Mouse (Mus musculus) heart, embryonic 15.5 days (tissue): ENCODE data around the gene Fam217b. TPM values are rescaled to one million over a fixed set of nuclear protein-coding genes. Genes with fewer than 3 reads are reported as not detected.
A peak's percentile ranks its signal among the peaks of the same experiment; 100 is the strongest.

ENCODE experiments used
- ATAC-seq: fragments of 200-750 bp; cut with Nextera tagmentation; replicated peaks from 2 replicates; pipeline ENCODE4 v1.8.0; 2017; ENCODE audit warnings: low read depth, moderate TSS enrichment; ENCODE audit not compliant: insufficient number of reproducible peaks, insufficient read depth, low FRiP score
- H3K27ac ChIP-seq: fragments of 300-500 bp; sonication (generic); 2 replicates; pipeline ENCODE4 v1.5.1; 2015; ENCODE audit warnings: mild to moderate bottlenecking, inconsistent platforms
- H3K27me3 ChIP-seq: fragments of 300-500 bp; sonication (generic); 2 replicates; pipeline ENCODE4 v1.6.1; 2015; ENCODE audit warnings: inconsistent platforms
- H3K36me3 ChIP-seq: fragments of 300-500 bp; sonication (generic); 2 replicates; pipeline ENCODE4 v1.6.1; 2015; ENCODE audit warnings: mild to moderate bottlenecking, inconsistent platforms
- H3K4me1 ChIP-seq: fragments of 300-500 bp; sonication (generic); replicated peaks from 2 replicates; pipeline ENCODE4 v1.6.1; 2015; ENCODE audit warnings: inconsistent platforms
- H3K4me2 ChIP-seq: fragments of 300-500 bp; sonication (generic); 2 replicates; pipeline ENCODE4 v1.6.1; 2015; ENCODE audit warnings: inconsistent platforms, mild to moderate bottlenecking, moderate library complexity
- H3K4me3 ChIP-seq: fragments of 300-500 bp; sonication (generic); 2 replicates; pipeline ENCODE4 v1.5.1; 2015; ENCODE audit warnings: mild to moderate bottlenecking, inconsistent platforms
- H3K9ac ChIP-seq: fragments of 300-500 bp; sonication (generic); 2 replicates; pipeline ENCODE4 v1.6.1; 2015; ENCODE audit warnings: mild to moderate bottlenecking, inconsistent platforms
- H3K9me3 ChIP-seq: fragments of 300-500 bp; sonication (generic); replicated peaks from 2 replicates; pipeline ENCODE4 v1.6.1; 2016; ENCODE audit warnings: inconsistent platforms
- WGBS: fragments of 180-500 bp; shearing (Covaris S2); methylation state at CpG from one replicate; pipeline ENCODE4 v1.1.7; 2015; ENCODE audit warnings: mixed read lengths; 5-methylcytosine and 5-hydroxymethylcytosine counted together
- polyA plus RNA-seq: library from polyadenylated mRNA; unstranded; fragments of >200 nt; fragmentation: Nextera tagmentation; extraction: Ambion mirVana; gene quantifications from 2 replicates; pipeline ENCODE4 v1.2.1, GENCODE M21; 2015

Gene Fam217b
- polyA plus RNA-seq, 1 experiment from 2014 or later, result 7.9 TPM

DNA sequence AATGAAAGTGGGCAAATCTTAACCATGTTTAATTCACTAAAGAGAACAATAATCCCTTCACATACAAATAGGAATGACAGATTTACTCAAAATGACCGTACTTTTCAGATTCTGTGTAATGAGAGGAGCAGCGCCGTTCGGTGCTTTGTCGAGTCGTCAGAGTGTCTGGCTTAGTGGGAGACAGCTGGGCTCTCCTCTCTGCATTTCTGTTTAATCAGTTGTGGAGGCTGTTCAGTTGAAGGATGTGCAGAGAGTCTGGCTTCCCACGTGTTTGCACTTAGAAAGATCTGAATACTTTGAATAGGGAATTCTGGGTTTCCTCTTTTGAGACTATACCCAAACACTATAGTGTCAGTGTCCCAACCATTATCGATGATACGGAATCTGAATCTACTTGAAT, 23.0 kb downstream of the Fam217b start:
- Histone ChIP-seq H3K27ac (no peak overlapping the region), H3K9ac (no peak overlapping the region), H3K4me1 (no peaks in the 10 kb centered on the region), H3K9me3 (no peaks in the 10 kb centered on the region), H3K4me3 (no peak overlapping the region), H3K4me2 (no peak overlapping the region), H3K27me3 (no peaks in the 10 kb centered on the region), H3K36me3 (no peaks in the 10 kb centered on the region)
- 62% methylated on average over 9 of the region's 9 CpGs for WGBS
- ATAC-seq, result no peak

- Histone ChIP-seq H3K4me2 (no peak overlapping the region), H3K36me3 (no peaks in the 10 kb centered on the region), H3K27ac (no peak overlapping the region), H3K9ac (no peak overlapping the region), H3K9me3 (no peaks in the 10 kb centered on the region), H3K27me3 (no peaks in the 10 kb centered on the region), H3K4me3 (no peak overlapping the region), H3K4me1 (no peaks in the 10 kb centered on the region)
- WGBS, result 80% methylated on average over 4 of the region's 4 CpGs
- no peak for ATAC-seq
These were observed 35.1 kb downstream of the Fam217b start for GRCm38 (mm10) chr2:178449386-178449785.

- Histone ChIP-seq H3K4me3 (no peak overlapping the region), H3K27ac (no peak overlapping the region), H3K27me3 (no peaks in the 10 kb centered on the region), H3K9me3 (no peaks in the 10 kb centered on the region), H3K9ac (no peak overlapping the region), H3K4me2 (no peak overlapping the region), H3K4me1 (peaks cover under 1% of the 10 kb centered on the region; the same call in 1 of the 2 replicates), H3K36me3 (no peaks in the 10 kb centered on the region)
- WGBS, result 16% methylated on average over 2 of the region's 2 CpGs
- no peak for ATAC-seq
These were observed 35.9 kb downstream of the Fam217b start for GRCm38 (mm10) chr2:178450236-178450635.

GRCm38 (mm10) chr2:178450961-178451360, 36.6 kb downstream of the Fam217b start:
- no peaks in the 10 kb centered on the region for H3K36me3 ChIP-seq
- no peaks in the 10 kb centered on the region for H3K27me3 ChIP-seq
- no peak overlapping the region for H3K4me2 ChIP-seq
- WGBS, result 64% methylated on average over 10 of the region's 10 CpGs
- no peaks in the 10 kb centered on the region for H3K9me3 ChIP-seq
- H3K9ac ChIP-seq, result no peak overlapping the region
- no peak for ATAC-seq
- H3K4me1 ChIP-seq, result peaks cover 3% of the 10 kb centered on the region; the same call in 1 of the 2 replicates
- no peak overlapping the region for H3K27ac ChIP-seq
- H3K4me3 ChIP-seq, result no peak overlapping the region

DNA sequence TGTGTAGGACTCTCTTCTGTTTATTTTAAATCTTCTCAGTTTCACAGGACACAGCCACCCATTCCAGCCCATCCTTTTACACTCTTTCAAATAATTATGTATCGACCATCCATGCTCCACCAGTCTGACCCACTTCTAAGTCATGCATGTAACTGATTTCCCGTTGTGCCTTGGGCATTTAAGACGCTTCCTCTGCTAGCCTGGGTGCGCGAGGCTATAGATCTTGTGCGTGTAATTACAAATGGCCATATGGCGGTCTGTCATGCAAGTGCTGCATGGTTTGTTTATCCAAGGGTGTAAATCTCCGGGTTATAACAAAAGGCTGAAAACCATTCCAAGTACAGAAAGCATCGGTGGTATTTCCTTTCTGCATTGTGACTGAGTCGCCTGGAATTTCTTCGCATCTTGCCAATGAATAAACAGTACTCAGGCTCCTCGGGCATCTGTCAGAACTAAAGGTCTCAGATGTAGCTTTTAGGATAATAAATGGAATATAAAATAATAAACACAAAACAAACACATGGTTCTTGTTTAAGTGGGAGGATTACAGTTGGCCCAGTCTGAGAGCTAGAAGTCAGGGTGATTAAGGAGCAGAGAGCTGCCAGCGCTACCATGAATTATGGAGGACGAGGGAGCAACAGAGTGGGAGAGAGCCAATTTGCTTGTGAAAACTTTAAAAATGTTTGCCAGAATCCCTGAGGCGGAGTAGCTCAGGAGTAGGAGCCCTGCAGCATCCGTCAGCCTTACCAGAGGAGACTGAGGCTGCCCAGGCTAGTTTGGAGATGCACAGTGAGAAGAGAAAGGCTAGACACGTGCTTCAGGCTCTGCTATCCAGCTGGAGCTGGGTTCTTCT, 40.6 kb downstream of the Fam217b start:
- Histone ChIP-seq H3K4me1 (peaks cover 3% of the 10 kb centered on the region; the same call in 1 of the 2 replicates), H3K9me3 (no peaks in the 10 kb centered on the region), H3K4me3 (no peak overlapping the region), H3K9ac (no peak overlapping the region), H3K27ac (peak overlapping the region; percentile 64), H3K27me3 (no peaks in the 10 kb centered on the region), H3K36me3 (no peaks in the 10 kb centered on the region), H3K4me2 (no peak overlapping the region; the same call in 1 of the 2 replicates)
- ATAC-seq, result peak; percentile 53; the same call in 1 of the 2 replicates
- 50% methylated on average over 17 of the region's 17 CpGs for WGBS

- Histone ChIP-seq H3K27me3 (no peaks in the 10 kb centered on the region), H3K4me1 (peaks cover 3% of the 10 kb centered on the region; the same call in 1 of the 2 replicates), H3K4me2 (no peak overlapping the region), H3K36me3 (no peaks in the 10 kb centered on the region), H3K9me3 (no peaks in the 10 kb centered on the region), H3K4me3 (no peak overlapping the region), H3K27ac (no peak overlapping the region), H3K9ac (no peak overlapping the region)
- no peak for ATAC-seq
- 85% methylated on average over 6 of the region's 6 CpGs for WGBS
These were observed 43.1 kb downstream of the Fam217b start for GRCm38 (mm10) chr2:178457414-178457813.

GRCm38 (mm10) chr2:178460353-178460752, 46.0 kb downstream of the Fam217b start:
- Histone ChIP-seq H3K9ac (no peak overlapping the region), H3K9me3 (no peaks in the 10 kb centered on the region), H3K4me3 (no peak overlapping the region), H3K36me3 (no peaks in the 10 kb centered on the region), H3K27me3 (no peaks in the 10 kb centered on the region), H3K4me2 (no peak overlapping the region), H3K4me1 (peaks cover 1% of the 10 kb centered on the region; the same call in 1 of the 2 replicates), H3K27ac (no peak overlapping the region)
- ATAC-seq, result 0 out of 2 replicates have a peak, but pooled peaks have one; percentile 14
- 53% methylated on average over 5 of the region's 5 CpGs for WGBS

DNA sequence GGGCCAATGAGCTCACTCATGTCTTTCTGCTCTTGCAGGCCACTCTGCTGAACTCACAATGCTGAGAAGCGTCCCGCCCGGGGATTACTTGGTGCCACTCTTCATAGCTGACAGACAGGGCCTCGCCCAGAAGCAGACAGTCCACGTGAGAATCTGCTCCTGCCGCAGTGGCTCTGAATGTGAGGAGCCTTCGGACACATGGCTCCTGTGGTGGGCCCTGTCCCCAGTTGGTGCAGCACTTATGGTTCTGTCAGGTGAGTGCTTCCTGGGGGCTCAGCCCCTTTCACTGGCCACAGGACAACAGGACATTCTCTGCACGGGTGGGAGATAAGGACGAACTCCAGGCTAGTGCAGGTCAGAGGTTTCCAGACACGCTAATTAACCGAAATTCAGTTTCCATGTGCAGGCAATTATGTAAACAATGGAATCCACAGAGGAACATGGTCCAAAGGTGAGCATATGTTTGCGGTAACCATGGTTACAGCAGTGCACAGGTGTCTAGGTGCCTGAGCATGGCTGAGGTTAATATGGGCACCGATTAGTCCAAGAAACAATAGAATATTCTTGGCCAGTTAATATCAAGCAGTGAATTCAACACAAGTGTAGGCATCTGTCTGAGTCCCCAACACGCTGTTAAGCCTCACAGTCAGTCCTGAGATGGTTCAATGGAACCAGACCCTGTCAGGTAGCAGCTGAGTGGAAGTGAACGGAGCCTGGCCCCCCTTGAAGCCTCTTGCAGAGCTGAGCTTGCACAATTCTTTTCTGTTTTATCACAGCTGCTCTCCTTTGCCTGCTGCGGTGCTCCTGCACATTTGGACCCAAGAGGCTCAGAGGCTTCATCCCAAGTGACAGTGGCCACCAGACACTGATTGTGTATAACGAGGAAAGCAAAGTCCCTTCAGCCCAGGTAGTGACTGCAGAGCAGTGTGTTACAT, 57.5 kb downstream of the Fam217b start:
- Histone ChIP-seq H3K27me3 (no peaks in the 10 kb centered on the region), H3K4me1 (no peaks in the 10 kb centered on the region), H3K9me3 (no peaks in the 10 kb centered on the region), H3K4me2 (no peak overlapping the region), H3K4me3 (no peak overlapping the region), H3K36me3 (no peaks in the 10 kb centered on the region), H3K9ac (no peak overlapping the region), H3K27ac (no peak overlapping the region)
- 65% methylated on average over 17 of the region's 17 CpGs for WGBS
- no peak for ATAC-seq

DNA sequence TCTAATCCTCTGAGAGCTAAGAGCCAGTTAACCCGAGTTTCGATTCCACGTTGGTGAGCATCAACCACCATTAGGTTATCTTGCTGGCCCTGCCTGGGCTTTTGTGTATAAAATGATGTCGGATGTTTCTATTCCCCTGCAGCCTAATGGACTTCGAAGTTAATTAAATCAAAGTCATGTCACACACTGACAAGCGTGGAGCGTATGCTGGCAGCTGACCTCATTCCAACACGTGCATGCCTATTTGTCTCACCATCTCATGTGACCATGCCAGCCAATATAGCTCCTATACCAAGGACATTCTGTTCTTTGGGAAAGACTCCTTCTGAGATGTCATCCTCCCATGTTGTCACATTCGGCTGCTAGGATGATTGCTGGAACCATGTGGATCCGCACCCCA, 59.6 kb downstream of the Fam217b start:
- H3K9me3 ChIP-seq, result no peaks in the 10 kb centered on the region
- no peak overlapping the region for H3K9ac ChIP-seq
- no peak for ATAC-seq
- no peaks in the 10 kb centered on the region for H3K36me3 ChIP-seq
- no peak overlapping the region for H3K27ac ChIP-seq
- no peak overlapping the region for H3K4me3 ChIP-seq
- H3K27me3 ChIP-seq, result no peaks in the 10 kb centered on the region
- WGBS, result 81% methylated on average over 10 of the region's 10 CpGs
- H3K4me1 ChIP-seq, result no peaks in the 10 kb centered on the region
- no peak overlapping the region for H3K4me2 ChIP-seq
